Mouse (Mus musculus) brain, embryonic 14.5 days (tissue): ENCODE results near the gene Hoxc10.

Source experiments
- CTCF ChIP-seq: fragments of 200-500 bp; IDR thresholded peaks from 2 replicates; pipeline ENCODE4 v1.5.1; 2012; ENCODE audit warnings: inconsistent platforms, mild to moderate bottlenecking, moderate library complexity, borderline replicate concordance; ENCODE audit not compliant: insufficient read depth, insufficient read length; ENCODE audit errors: extremely low read depth
- POLR2A ChIP-seq: fragments of 200-500 bp; IDR thresholded peaks from 2 replicates; pipeline ENCODE4 v1.6.1; 2012; ENCODE audit warnings: mild to moderate bottlenecking, inconsistent platforms, borderline replicate concordance; ENCODE audit not compliant: poor library complexity, insufficient read depth, insufficient read length, severe bottlenecking; ENCODE audit errors: extremely low read depth

DNA sequence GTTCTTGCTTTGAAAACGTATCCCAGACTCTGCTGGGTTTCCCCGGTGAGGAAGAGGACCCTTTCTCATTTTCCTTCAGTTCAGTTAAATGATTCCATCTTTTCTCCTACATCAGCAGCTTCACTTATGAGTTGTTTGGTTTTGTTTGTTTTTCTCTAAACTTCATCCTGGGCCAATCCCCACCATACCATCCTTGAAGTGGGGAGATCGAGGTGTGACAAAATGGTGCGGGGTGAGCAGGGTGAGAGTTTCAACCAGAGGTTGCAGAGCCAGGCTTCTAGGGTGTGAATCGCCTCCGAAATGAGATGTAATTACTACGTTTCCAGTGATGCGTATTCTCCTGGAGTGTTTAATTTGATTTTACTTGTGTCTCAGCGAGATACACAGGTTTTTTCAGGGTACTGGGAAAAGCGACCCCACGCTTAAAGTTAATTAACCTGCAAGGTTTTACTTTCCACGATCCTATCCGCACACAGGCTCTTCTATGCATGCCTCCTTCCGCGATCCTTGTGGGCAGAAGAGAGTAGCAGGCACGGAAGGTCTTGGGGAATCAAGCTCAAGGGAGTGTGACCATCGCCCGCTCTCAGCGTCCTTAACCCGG lies 48.5 kb upstream of the Hoxc10 start:
- TF ChIP-seq POLR2A (no peak), CTCF (no peak)
